Mouse (Mus musculus) MEL (cell line): ENCODE data around the gene Adamtsl1. TPM values are rescaled to one million over a fixed set of nuclear protein-coding genes. Genes with fewer than 3 reads are reported as not detected.

Experiments
- DNase-seq: peaks from one replicate; pipeline ENCODE4 v3.0.0; 2011; ENCODE audit warnings: low read depth, low spot score
- H3K27ac ChIP-seq: 2 replicates; pipeline ENCODE4 v1.5.1; 2012; ENCODE audit warnings: low read depth, mild to moderate bottlenecking, control low read depth, low read length, moderate library complexity; ENCODE audit not compliant: control insufficient read depth
- H3K27me3 ChIP-seq, 2 experiments: fragments of 150-350 bp in 1 of 2; sonication (generic) in 1 of 2; 2 replicates each; pipeline ENCODE4 v1.6.1; 2012; ENCODE audit warnings: low read length in 2 of 2, mild to moderate bottlenecking in 2 of 2, improper control_type of control experiment in 1 of 2, moderate library complexity in 1 of 2; ENCODE audit not compliant: insufficient read depth in 2 of 2, control insufficient read depth in 1 of 2
- H3K36me3 ChIP-seq, 2 experiments: 2 replicates each; pipeline ENCODE4 v1.6.1; 2012 to 2014; ENCODE audit warnings: low read length in 2 of 2, improper control_type of control experiment in 1 of 2, inconsistent platforms in 1 of 2, mild to moderate bottlenecking in 1 of 2; ENCODE audit not compliant: insufficient read depth in 2 of 2, control insufficient read depth in 1 of 2
- H3K4me1 ChIP-seq, 2 experiments: fragments of 150-350 bp in 1 of 2; sonication (generic) in 1 of 2; 2 replicates each; pipeline ENCODE4 v1.6.1; 2012; ENCODE audit warnings: low read length in 2 of 2, improper control_type of control experiment in 1 of 2, mild to moderate bottlenecking in 1 of 2; ENCODE audit not compliant: insufficient read depth in 2 of 2, control insufficient read depth in 1 of 2
- H3K4me3 ChIP-seq, 2 experiments: fragments of 150-350 bp in 1 of 2; sonication (generic) in 1 of 2; 2 replicates each; pipeline ENCODE4 v1.5.1; 2012; ENCODE audit warnings: low read depth in 2 of 2, low read length in 2 of 2, mild to moderate bottlenecking in 2 of 2, moderate library complexity in 2 of 2, control low read depth in 1 of 2, improper control_type of control experiment in 1 of 2; ENCODE audit not compliant: control insufficient read depth in 1 of 2, insufficient read depth in 1 of 2
- H3K79me2 ChIP-seq: 2 replicates; pipeline ENCODE4 v1.6.1; 2012; ENCODE audit warnings: mild to moderate bottlenecking, low read length, moderate library complexity; ENCODE audit not compliant: control insufficient read depth, poor library complexity, insufficient read depth
- H3K9ac ChIP-seq: 2 replicates; pipeline ENCODE4 v1.6.1; 2012; ENCODE audit warnings: low read depth, mild to moderate bottlenecking, control low read depth, low read length, moderate library complexity; ENCODE audit not compliant: control insufficient read depth, poor library complexity, severe bottlenecking
- H3K9me3 ChIP-seq: fragments of 150-350 bp; sonication (generic); replicated peaks from 2 replicates; pipeline ENCODE4 v1.6.1; 2012; ENCODE audit warnings: mild to moderate bottlenecking, low read length, improper control_type of control experiment, moderate library complexity; ENCODE audit not compliant: insufficient read depth
- BHLHE40 ChIP-seq: IDR thresholded peaks from 2 replicates; pipeline ENCODE4 v1.6.1; 2012; ENCODE audit warnings: low read depth, mild to moderate bottlenecking, inconsistent platforms, low read length, improper control_type of control experiment, borderline replicate concordance
- CHD1 ChIP-seq: IDR thresholded peaks from 2 replicates; pipeline ENCODE4 v1.6.1; 2012; ENCODE audit warnings: low read depth, mild to moderate bottlenecking, inconsistent platforms, low read length, improper control_type of control experiment
- CHD2 ChIP-seq: IDR thresholded peaks from 2 replicates; pipeline ENCODE4 v1.6.1; 2011; ENCODE audit warnings: low read length, improper control_type of control experiment
- E2F4 ChIP-seq: IDR thresholded peaks from 2 replicates; pipeline ENCODE4 v1.6.1; 2011; ENCODE audit warnings: low read depth, low read length, improper control_type of control experiment, borderline replicate concordance
- ELF1 ChIP-seq: IDR thresholded peaks from 2 replicates; pipeline ENCODE4 v1.6.1; 2014; ENCODE audit warnings: low read depth, mild to moderate bottlenecking, inconsistent platforms, low read length, improper control_type of control experiment, moderate library complexity
- EP300 ChIP-seq, 2 experiments: IDR thresholded peaks; 2 replicates each; pipeline ENCODE4 v1.6.1; 2011; ENCODE audit warnings: improper control_type of control experiment in 2 of 2, low read length in 2 of 2, low read depth in 1 of 2, mild to moderate bottlenecking in 1 of 2
- KAT2A ChIP-seq: conservative IDR thresholded peaks from 2 replicates; pipeline ENCODE4 v1.6.1; 2012; ENCODE audit warnings: low read depth, low read length, improper control_type of control experiment, inconsistent platforms
- MAFK ChIP-seq: IDR thresholded peaks from 2 replicates; pipeline ENCODE4 v1.6.1; 2011; ENCODE audit warnings: low read depth, mild to moderate bottlenecking, low read length, improper control_type of control experiment, borderline replicate concordance
- MAX ChIP-seq: IDR thresholded peaks from 2 replicates; pipeline ENCODE4 v1.6.1; 2011; ENCODE audit warnings: low read length, improper control_type of control experiment
- MAZ ChIP-seq: IDR thresholded peaks from 2 replicates; pipeline ENCODE4 v1.6.1; 2012; ENCODE audit warnings: low read depth, mild to moderate bottlenecking, inconsistent platforms, low read length, improper control_type of control experiment
- MXI1 ChIP-seq: IDR thresholded peaks from 2 replicates; pipeline ENCODE4 v1.6.1; 2011; ENCODE audit warnings: mild to moderate bottlenecking, low read depth, low read length, improper control_type of control experiment
- MYB ChIP-seq: IDR thresholded peaks from 2 replicates; pipeline ENCODE4 v1.6.1; 2011; ENCODE audit warnings: mild to moderate bottlenecking, low read depth, low read length, improper control_type of control experiment
- MYC ChIP-seq: IDR thresholded peaks from 2 replicates; pipeline ENCODE4 v1.6.1; 2011; ENCODE audit warnings: low read depth, mild to moderate bottlenecking, low read length, improper control_type of control experiment, moderate library complexity
- NRF1 ChIP-seq: IDR thresholded peaks from 2 replicates; pipeline ENCODE4 v1.6.1; 2014; ENCODE audit warnings: low read depth, mild to moderate bottlenecking, inconsistent platforms, low read length, improper control_type of control experiment, moderate library complexity; ENCODE audit not compliant: poor library complexity, insufficient read depth, severe bottlenecking
- POLR2A ChIP-seq, 2 experiments: IDR thresholded peaks; 2 replicates each; pipeline ENCODE4 v1.6.1; 2011 to 2012; ENCODE audit warnings: low read length in 2 of 2, mild to moderate bottlenecking in 2 of 2, control low read depth in 1 of 2, improper control_type of control experiment in 1 of 2, low read depth in 1 of 2, moderate library complexity in 1 of 2; ENCODE audit not compliant: control insufficient read depth in 1 of 2, insufficient read depth in 1 of 2, poor library complexity in 1 of 2
- POLR2AphosphoS2 ChIP-seq: IDR thresholded peaks from 2 replicates; pipeline ENCODE4 v1.6.1; 2011; ENCODE audit warnings: low read length, improper control_type of control experiment
- RAD21 ChIP-seq: IDR thresholded peaks from 2 replicates; pipeline ENCODE4 v1.6.1; 2011; ENCODE audit warnings: mild to moderate bottlenecking, low read depth, low read length, improper control_type of control experiment
- RCOR1 ChIP-seq: IDR thresholded peaks from 2 replicates; pipeline ENCODE4 v1.6.1; 2012; ENCODE audit warnings: low read depth, mild to moderate bottlenecking, inconsistent platforms, low read length, improper control_type of control experiment
- SMC3 ChIP-seq: IDR thresholded peaks from 2 replicates; pipeline ENCODE4 v1.6.1; 2011; ENCODE audit warnings: low read depth, low read length, improper control_type of control experiment
- TAL1 ChIP-seq: IDR thresholded peaks from 2 replicates; pipeline ENCODE4 v1.6.1; 2012; ENCODE audit warnings: mild to moderate bottlenecking, inconsistent platforms, low read length, moderate library complexity, mixed read lengths
- UBTF ChIP-seq: IDR thresholded peaks from 2 replicates; pipeline ENCODE4 v1.6.1; 2012; ENCODE audit warnings: low read depth, mild to moderate bottlenecking, inconsistent platforms, low read length, improper control_type of control experiment, moderate library complexity, borderline replicate concordance; ENCODE audit not compliant: insufficient read depth
- USF1 ChIP-seq: IDR thresholded peaks from 2 replicates; pipeline ENCODE4 v1.6.1; 2014; ENCODE audit warnings: low read depth, mild to moderate bottlenecking, inconsistent platforms, low read length, improper control_type of control experiment, moderate library complexity
- ZKSCAN1 ChIP-seq: IDR thresholded peaks from 2 replicates; pipeline ENCODE4 v1.6.1; 2012; ENCODE audit warnings: low read depth, mild to moderate bottlenecking, inconsistent platforms, low read length, improper control_type of control experiment, moderate library complexity
- ZNF384 ChIP-seq: IDR thresholded peaks from 2 replicates; pipeline ENCODE4 v1.6.1; 2012; ENCODE audit warnings: low read depth, mild to moderate bottlenecking, inconsistent platforms, low read length, improper control_type of control experiment
- polyA plus RNA-seq, 2 experiments: library from polyadenylated mRNA; stranded (reverse) in 1 of 2; unstranded in 1 of 2; fragments of >175 nt in 1 of 2; fragments of >200 nt in 1 of 2; gene quantifications; 2 replicates each; pipeline versions ENCODE4 v1.2.1 to v1.2.4; 2012; ENCODE audit warnings: low replicate concordance in 2 of 2, low read depth in 1 of 2; ENCODE audit not compliant: insufficient read length in 2 of 2, insufficient read depth in 1 of 2, missing spikeins in 1 of 2
- total RNA-seq: library from RNA; depleted of rRNA; stranded (reverse); fragments of 300-350 nt; gene quantifications from 2 replicates; pipeline ENCODE4 v1.2.3, GENCODE M21; 2012

The Adamtsl1 gene
- total and polyA plus RNA-seq, 3 experiments = not detected

DNA sequence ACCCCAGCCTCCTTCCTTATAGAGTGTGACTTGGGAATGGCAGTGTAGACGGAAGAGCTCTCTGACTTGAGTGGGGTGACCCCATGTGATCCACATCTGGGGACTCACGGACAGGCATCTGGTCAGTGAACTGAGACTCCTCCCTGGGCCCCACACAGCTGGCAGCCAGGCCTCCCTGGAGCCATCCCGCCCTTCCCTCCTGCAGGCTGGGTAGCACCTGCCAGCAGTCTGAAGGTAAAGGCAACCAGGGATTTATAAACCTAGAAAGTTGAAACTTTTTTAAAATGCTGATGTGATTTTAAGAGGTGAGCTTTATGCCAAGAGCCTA lies 893.2 kb downstream of the Adamtsl1 start:
- TF ChIP-seq EP300 (IDR thresholded peaks at IDR 0.05; ENCODE audit: low read depth in 1 of 2, low read length in 2 of 2) = no peak
- TF ChIP-seq CHD1 = no peak
- TF ChIP-seq MYC = no peak
- TF ChIP-seq MAX = no peak
- TF ChIP-seq BHLHE40 = no peak
- no peaks in the 10 kb centered on the region for H3K4me1 ChIP-seq
- H3K79me2 ChIP-seq = no peaks in the 10 kb centered on the region
- H3K36me3 ChIP-seq = no peaks in the 10 kb centered on the region
- no peak overlapping the region for H3K4me3 ChIP-seq
- no peak for DNase-seq
- H3K27ac ChIP-seq = no peak overlapping the region
- H3K27me3 ChIP-seq = no peaks in the 10 kb centered on the region
- H3K9ac ChIP-seq = no peak overlapping the region
- no peaks in the 10 kb centered on the region for H3K9me3 ChIP-seq

- Histone ChIP-seq H3K9me3 (no peaks in the 10 kb centered on the region), H3K9ac (no peak overlapping the region), H3K4me1 (no peaks in the 10 kb centered on the region), H3K27me3 (no peaks in the 10 kb centered on the region), H3K36me3 (no peaks in the 10 kb centered on the region), H3K79me2 (no peaks in the 10 kb centered on the region), H3K4me3 (no peak overlapping the region), H3K27ac (no peak overlapping the region)
- no peak for TF ChIP-seq MXI1
- TF ChIP-seq POLR2AphosphoS2 = no peak
- no peak for TF ChIP-seq MAFK
- no peak for TF ChIP-seq MAZ
- TF ChIP-seq SMC3 = no peak
- no peak for TF ChIP-seq ZKSCAN1
- no peak for TF ChIP-seq USF1
- TF ChIP-seq CHD2 = no peak
- TF ChIP-seq EP300 (IDR thresholded peaks at IDR 0.05; ENCODE audit: low read depth in 1 of 2, low read length in 2 of 2) = no peak
- TF ChIP-seq KAT2A = no peak
- no peak for TF ChIP-seq CHD1
- no peak for TF ChIP-seq TAL1
- no peak for DNase-seq
Observed at GRCm38 (mm10) chr4:86408421-86408820, 894.4 kb downstream of the Adamtsl1 start.

GRCm38 (mm10) chr4:86410946-86411345 lies 897.0 kb downstream of the Adamtsl1 start:
- Histone ChIP-seq H3K9ac (no peak overlapping the region), H3K36me3 (no peaks in the 10 kb centered on the region), H3K9me3 (no peaks in the 10 kb centered on the region), H3K27ac (no peak overlapping the region), H3K4me1 (no peaks in the 10 kb centered on the region), H3K27me3 (no peaks in the 10 kb centered on the region), H3K79me2 (no peaks in the 10 kb centered on the region), H3K4me3 (no peak overlapping the region)
- TF ChIP-seq TAL1 (no peak), MAZ (no peak), POLR2A (IDR thresholded peaks at IDR 0.05; ENCODE audit: control insufficient read depth in 1 of 2, insufficient read depth in 1 of 2, low read depth in 1 of 2, low read length in 2 of 2, poor library complexity in 1 of 2) (no peak), ZNF384 (no peak), UBTF (no peak), E2F4 (no peak), RCOR1 (no peak), MYB (no peak), MAFK (no peak), ZKSCAN1 (no peak), NRF1 (no peak), ELF1 (no peak), RAD21 (no peak)
- no peak for DNase-seq
